ENCODE assay signal across 16 mouse cellular contexts in genomic region chr9:35290417-35290816, GRCm38 (mm10).
"Had no signal": no experiment of that assay in that cellular context is flagged by ENCODE, and none has a peak within 500 bp of the region (broad histone marks: within the 10 kb centered on the region; RNA-seq: fewer than 3 reads in every experiment).

No protein-coding gene starts in this region.

- H3K27ac ChIP-seq: liver, embryonic 13.5 days; macrophage; midbrain, embryonic 12.5 days; midbrain, embryonic 15.5 days; neural tube, embryonic 13.5 days had no signal

- H3K9me3 ChIP-seq: liver, embryonic 13.5 days; midbrain, embryonic 12.5 days; midbrain, embryonic 15.5 days; neural tube, embryonic 13.5 days had no signal

- H3K4me3 ChIP-seq: liver, embryonic 13.5 days; midbrain, embryonic 12.5 days; midbrain, embryonic 15.5 days; myocyte; neural tube, embryonic 13.5 days had no signal

- H3K36me3 ChIP-seq: liver, embryonic 13.5 days; midbrain, embryonic 12.5 days; midbrain, embryonic 15.5 days; neural tube, embryonic 13.5 days had no signal

- ATAC-seq: inflammation-experienced regulatory T-cells, adult 6 months; midbrain, embryonic 15.5 days had no signal

- H3K27me3 ChIP-seq: liver, embryonic 13.5 days; midbrain, embryonic 15.5 days had no signal

- H3K4me1 ChIP-seq: liver, embryonic 13.5 days; midbrain, embryonic 15.5 days; neural tube, embryonic 13.5 days had no signal

- H3K4me2 ChIP-seq: liver, embryonic 13.5 days; midbrain, embryonic 12.5 days; midbrain, embryonic 15.5 days; neural tube, embryonic 13.5 days had no signal

- H3K9ac ChIP-seq: liver, embryonic 13.5 days; midbrain, embryonic 12.5 days; midbrain, embryonic 15.5 days; neural tube, embryonic 13.5 days had no signal

- DNase-seq: kidney, adult 2 months; kidney, postnatal 14 days; layer of hippocampus, adult 9-11 months; liver, embryonic 13.5 days; lung, adult 2 months; lung, postnatal 14 days; right cerebral cortex, postnatal 25 days; thymus, adult 2 months; thymus, postnatal 14 days; thymus, postnatal 4 days had no signal
